Mouse (Mus musculus) midbrain, embryonic 13.5 days (tissue): Measurements from ENCODE around the gene Hvcn1. TPM values are rescaled to one million over a fixed set of nuclear protein-coding genes. Genes with fewer than 3 reads are reported as not detected.

ENCODE experiments used
- ATAC-seq: fragments of 200-750 bp; cut with Nextera tagmentation; 2 replicates; pipeline ENCODE4 v1.8.0; 2017; ENCODE audit warnings: mild to moderate bottlenecking, moderate TSS enrichment, moderate library complexity
- H3K27ac ChIP-seq: fragments of 300-500 bp; sonication (generic); 2 replicates; pipeline ENCODE4 v1.5.1; 2015; ENCODE audit warnings: inconsistent platforms, mild to moderate bottlenecking, moderate library complexity
- H3K27me3 ChIP-seq: fragments of 300-500 bp; sonication (generic); 2 replicates; pipeline ENCODE4 v1.6.1; 2015; ENCODE audit warnings: mild to moderate bottlenecking, inconsistent platforms
- H3K36me3 ChIP-seq: fragments of 300-500 bp; sonication (generic); 2 replicates; pipeline ENCODE4 v1.6.1; 2015; ENCODE audit warnings: mild to moderate bottlenecking, inconsistent platforms
- H3K4me1 ChIP-seq: fragments of 300-500 bp; sonication (generic); replicated peaks from 2 replicates; pipeline ENCODE4 v1.6.1; 2015; ENCODE audit warnings: inconsistent platforms
- H3K4me2 ChIP-seq: fragments of 300-500 bp; sonication (generic); replicated peaks from 2 replicates; pipeline ENCODE4 v1.6.1; 2015; ENCODE audit warnings: moderate library complexity, mild to moderate bottlenecking, inconsistent platforms
- H3K4me3 ChIP-seq: fragments of 300-500 bp; sonication (generic); replicated peaks from 2 replicates; pipeline ENCODE4 v1.5.1; 2015; ENCODE audit warnings: mild to moderate bottlenecking, inconsistent platforms
- H3K9ac ChIP-seq: fragments of 300-500 bp; sonication (generic); replicated peaks from 2 replicates; pipeline ENCODE4 v1.6.1; 2015; ENCODE audit warnings: mild to moderate bottlenecking, inconsistent platforms
- H3K9me3 ChIP-seq: fragments of 300-500 bp; sonication (generic); 2 replicates; pipeline ENCODE4 v1.6.1; 2016; ENCODE audit warnings: mild to moderate bottlenecking, inconsistent platforms
- WGBS: fragments of 180-500 bp; shearing (Covaris S2); methylation state at CpG from one replicate; pipeline ENCODE4 v1.1.7; 2015; 5-methylcytosine and 5-hydroxymethylcytosine counted together
- polyA plus RNA-seq: library from polyadenylated mRNA; unstranded; fragments of >200 nt; fragmentation: Nextera tagmentation; extraction: Ambion mirVana; gene quantifications from 2 replicates; pipeline ENCODE4 v1.2.1, GENCODE M21; 2015

Gene Hvcn1
- polyA plus RNA-seq, 1 experiment from 2014 or later = 4.1 TPM

DNA sequence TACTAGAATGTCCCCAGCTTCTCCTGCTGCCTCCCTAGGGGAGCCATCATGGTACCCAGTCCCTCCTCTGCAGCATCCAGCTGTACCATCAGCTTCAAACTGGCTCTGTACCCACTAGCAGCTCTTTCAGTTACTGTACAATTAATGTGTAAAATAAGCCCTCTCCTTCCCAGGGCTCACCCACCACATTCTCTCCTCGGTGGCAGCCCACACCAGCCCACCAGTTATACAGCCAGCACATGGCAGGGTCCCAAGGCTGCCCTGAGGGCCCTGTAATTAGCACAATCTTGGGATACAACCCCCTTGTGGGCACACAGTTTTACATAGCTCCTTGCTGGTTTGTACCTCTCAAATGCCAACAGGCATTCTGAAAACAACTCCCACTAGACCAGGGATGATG, 34.4 kb downstream of the Hvcn1 start:
- Histone ChIP-seq H3K27me3 (no peaks in the 10 kb centered on the region), H3K9ac (no peak overlapping the region), H3K36me3 (peaks cover 39% of the 10 kb centered on the region), H3K9me3 (no peaks in the 10 kb centered on the region), H3K4me2 (no peak overlapping the region), H3K4me1 (peaks cover 14% of the 10 kb centered on the region), H3K27ac (no peak overlapping the region), H3K4me3 (no peak overlapping the region)
- WGBS = 80% methylated on average over 1 of the region's 1 CpGs
- no peak for ATAC-seq

- 94% methylated on average over 6 of the region's 6 CpGs for WGBS
- Histone ChIP-seq H3K36me3 (peaks cover 56% of the 10 kb centered on the region), H3K9ac (0 out of 2 replicates have a peak overlapping the region, but pooled peaks have one; percentile 5), H3K4me2 (no peak overlapping the region), H3K9me3 (no peaks in the 10 kb centered on the region), H3K4me1 (peaks cover 14% of the 10 kb centered on the region), H3K27ac (no peak overlapping the region), H3K27me3 (no peaks in the 10 kb centered on the region), H3K4me3 (no peak overlapping the region)
- ATAC-seq = no peak
Measured at GRCm38 (mm10) chr5:122242521-122243123, 36.0 kb downstream of the Hvcn1 start.

DNA sequence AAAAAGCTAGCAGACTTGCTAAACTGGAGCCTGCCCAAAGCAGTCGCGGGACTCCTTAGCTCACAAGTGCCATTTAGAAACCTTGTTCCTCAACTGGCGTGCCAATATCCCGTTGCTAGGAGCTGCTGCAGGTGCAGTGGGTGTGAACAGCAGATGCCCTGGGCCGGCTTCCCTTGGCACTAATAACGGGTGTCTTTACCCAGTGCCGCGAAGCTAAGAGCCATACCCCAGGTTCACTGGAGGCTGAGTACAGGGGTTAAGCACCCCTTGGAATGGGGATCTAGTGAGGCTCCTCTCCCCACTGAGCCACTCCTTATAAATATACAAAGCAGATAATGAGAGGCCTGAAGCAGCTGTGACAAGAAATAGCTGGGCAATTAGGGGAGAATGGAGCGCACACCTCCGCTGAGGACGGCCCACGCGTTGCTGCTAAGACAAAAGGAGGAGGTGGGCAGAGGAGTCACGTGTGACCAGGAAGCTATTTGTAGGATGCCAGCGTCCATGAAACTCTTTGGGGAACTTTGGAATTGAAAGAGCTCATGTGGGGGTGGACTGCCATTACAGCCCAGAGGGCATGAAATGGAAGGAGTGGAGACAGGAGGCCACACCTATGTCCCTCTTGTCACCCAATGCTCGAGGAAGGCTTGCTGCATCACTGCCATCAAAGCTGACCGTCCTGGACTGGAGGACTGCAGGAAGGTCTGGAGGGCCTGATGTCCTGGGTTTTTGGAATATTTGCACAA, 37.3 kb downstream of the Hvcn1 start:
- H3K9ac ChIP-seq = no peak overlapping the region
- no peaks in the 10 kb centered on the region for H3K27me3 ChIP-seq
- H3K4me2 ChIP-seq = no peak overlapping the region
- no peaks in the 10 kb centered on the region for H3K9me3 ChIP-seq
- WGBS = 66% methylated on average over 17 of the region's 17 CpGs
- H3K27ac ChIP-seq = no peak overlapping the region
- 0 out of 2 replicates have a peak, but pooled peaks have one; percentile 40 for ATAC-seq
- peaks cover 69% of the 10 kb centered on the region for H3K36me3 ChIP-seq
- H3K4me3 ChIP-seq = no peak overlapping the region
- peaks cover 14% of the 10 kb centered on the region for H3K4me1 ChIP-seq

- ATAC-seq = no peak
- H3K4me2 ChIP-seq = no peak overlapping the region
- no peaks in the 10 kb centered on the region for H3K9me3 ChIP-seq
- H3K4me1 ChIP-seq = peaks cover 14% of the 10 kb centered on the region
- H3K36me3 ChIP-seq = peaks cover 66% of the 10 kb centered on the region
- 66% methylated on average over 3 of the region's 3 CpGs for WGBS
- no peak overlapping the region for H3K4me3 ChIP-seq
- H3K27me3 ChIP-seq = no peaks in the 10 kb centered on the region
- no peak overlapping the region for H3K9ac ChIP-seq
- H3K27ac ChIP-seq = 0 out of 2 replicates have a peak overlapping the region, but pooled peaks have one; percentile 35
Measured at GRCm38 (mm10) chr5:122245186-122245585, 38.6 kb downstream of the Hvcn1 start.

DNA sequence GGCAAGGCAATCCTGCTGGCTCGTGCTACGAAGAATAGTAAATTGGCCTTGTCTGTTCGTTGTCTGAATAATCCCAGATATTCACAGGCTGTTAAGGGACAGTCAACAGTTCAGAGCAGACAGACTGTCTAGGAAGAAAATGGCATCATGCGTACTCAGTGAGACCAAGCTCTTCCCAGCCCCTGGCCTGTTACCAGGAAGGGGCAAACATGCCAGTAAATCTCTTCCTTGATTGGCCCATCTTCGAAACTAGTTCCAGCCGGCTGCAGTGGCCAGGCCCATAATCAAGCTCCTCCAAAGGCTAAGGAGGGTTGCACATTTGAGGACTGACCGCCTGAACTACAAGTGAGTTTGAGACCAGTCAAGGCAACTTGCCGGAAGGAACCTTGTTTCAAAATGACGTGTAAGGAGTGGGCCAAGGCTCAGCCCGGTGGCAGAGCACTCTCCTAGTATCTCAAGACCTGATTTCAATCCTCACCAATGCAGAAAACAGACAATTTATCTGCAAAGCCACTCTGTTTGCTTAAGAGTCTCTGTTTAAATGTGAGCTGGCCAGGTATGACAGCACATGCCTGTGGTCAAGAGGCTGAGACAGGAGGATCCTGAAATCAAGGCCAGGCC, 40.1 kb downstream of the Hvcn1 start:
- WGBS = 88% methylated on average over 10 of the region's 10 CpGs
- Histone ChIP-seq H3K27me3 (no peaks in the 10 kb centered on the region), H3K4me2 (no peak overlapping the region), H3K27ac (no peak overlapping the region), H3K9me3 (no peaks in the 10 kb centered on the region), H3K4me1 (peaks cover 14% of the 10 kb centered on the region), H3K36me3 (peaks cover 67% of the 10 kb centered on the region), H3K9ac (no peak overlapping the region), H3K4me3 (no peak overlapping the region)
- no peak for ATAC-seq

DNA sequence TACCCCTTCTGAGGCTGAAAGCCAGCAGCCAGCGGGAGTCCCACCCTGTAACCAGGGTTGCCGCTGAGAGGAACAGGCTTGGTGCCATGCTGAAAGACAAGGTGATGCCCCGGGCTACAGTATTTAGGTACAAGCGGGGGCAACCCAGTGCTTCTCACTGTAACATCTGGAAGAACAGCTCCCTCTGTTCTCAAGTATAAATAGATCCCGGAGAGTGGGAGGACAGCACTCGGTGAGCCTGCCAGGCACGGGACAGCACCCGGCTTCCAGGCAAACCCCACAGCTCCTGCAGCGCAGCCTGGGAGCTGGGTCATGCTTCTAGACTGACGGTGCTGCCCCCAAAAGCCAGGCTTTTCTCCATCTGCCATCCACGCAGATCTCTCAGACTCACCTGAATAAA, 40.9 kb downstream of the Hvcn1 start:
- no peak overlapping the region for H3K4me2 ChIP-seq
- H3K4me1 ChIP-seq = peaks cover 14% of the 10 kb centered on the region
- no peaks in the 10 kb centered on the region for H3K9me3 ChIP-seq
- ATAC-seq = no peak
- no peaks in the 10 kb centered on the region for H3K27me3 ChIP-seq
- no peak overlapping the region for H3K27ac ChIP-seq
- no peak overlapping the region for H3K9ac ChIP-seq
- no peak overlapping the region for H3K4me3 ChIP-seq
- peaks cover 68% of the 10 kb centered on the region for H3K36me3 ChIP-seq
- 88% methylated on average over 11 of the region's 11 CpGs for WGBS

DNA sequence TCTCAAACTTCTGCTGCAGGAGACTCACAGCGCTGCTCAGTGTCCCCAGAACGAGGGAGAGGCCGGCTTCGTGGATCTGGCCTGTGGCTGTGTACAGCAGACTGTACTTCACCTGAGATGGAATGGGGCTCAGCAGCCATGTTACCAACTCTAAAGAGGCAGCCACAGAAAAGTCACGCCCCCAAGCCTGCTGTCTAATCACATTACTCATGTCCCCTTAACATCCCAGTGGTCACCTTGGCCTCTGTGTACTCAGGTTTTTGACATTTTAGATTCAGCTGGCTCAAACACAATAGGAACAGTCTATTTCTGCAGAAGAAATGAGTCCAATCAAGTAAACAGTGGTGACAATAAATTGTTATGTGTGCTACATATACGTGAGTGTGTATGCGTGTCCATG, 41.3 kb downstream of the Hvcn1 start:
- H3K9me3 ChIP-seq = no peaks in the 10 kb centered on the region
- peaks cover 71% of the 10 kb centered on the region for H3K36me3 ChIP-seq
- H3K4me1 ChIP-seq = peaks cover 14% of the 10 kb centered on the region
- 95% methylated on average over 7 of the region's 7 CpGs for WGBS
- no peak overlapping the region for H3K4me2 ChIP-seq
- no peak overlapping the region for H3K4me3 ChIP-seq
- H3K27me3 ChIP-seq = no peaks in the 10 kb centered on the region
- no peak overlapping the region for H3K9ac ChIP-seq
- H3K27ac ChIP-seq = no peak overlapping the region
- ATAC-seq = no peak

- Histone ChIP-seq H3K9me3 (no peaks in the 10 kb centered on the region), H3K4me1 (peaks cover 8% of the 10 kb centered on the region), H3K27me3 (no peaks in the 10 kb centered on the region), H3K27ac (no peak overlapping the region), H3K4me2 (no peak overlapping the region), H3K4me3 (no peak overlapping the region), H3K36me3 (peaks cover 77% of the 10 kb centered on the region), H3K9ac (no peak overlapping the region)
- 93% methylated on average over 4 of the region's 4 CpGs for WGBS
- ATAC-seq = no peak
Measured at GRCm38 (mm10) chr5:122249281-122249680, 42.7 kb downstream of the Hvcn1 start.

DNA sequence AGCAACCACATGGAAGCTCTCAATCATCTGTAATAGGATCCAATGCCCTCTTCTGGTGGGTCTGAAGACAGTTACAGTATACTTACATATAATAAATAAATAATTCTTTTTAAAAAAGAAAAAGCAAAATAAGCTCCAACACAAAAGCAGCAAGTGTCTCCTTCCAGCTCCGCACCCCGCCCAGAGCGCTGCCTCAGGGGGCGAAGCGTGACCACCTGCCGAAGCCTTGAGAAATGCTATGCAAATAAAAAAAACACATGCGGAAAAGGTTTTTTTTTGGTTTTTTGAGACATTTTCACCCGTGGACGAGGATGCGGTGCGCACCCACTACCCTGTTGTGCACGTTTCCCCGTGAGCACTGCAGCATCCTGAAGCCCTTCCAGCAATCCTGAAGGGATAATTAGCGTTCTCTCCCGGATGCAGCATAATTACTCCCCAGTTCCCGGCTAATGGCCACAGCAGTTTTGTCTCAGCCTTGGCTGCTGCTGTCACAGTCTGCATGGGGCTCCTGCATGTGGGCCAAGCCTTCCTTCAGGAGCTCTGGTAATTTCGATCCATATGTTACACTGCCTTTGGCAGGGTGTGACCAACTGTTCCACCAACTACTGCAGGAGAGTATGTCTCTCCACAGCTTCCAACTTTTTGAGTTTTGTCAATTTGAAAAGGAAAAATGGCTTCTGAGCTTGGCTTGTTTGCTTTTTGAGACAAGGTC, 45.4 kb downstream of the Hvcn1 start:
- Histone ChIP-seq H3K27ac (no peak overlapping the region), H3K27me3 (no peaks in the 10 kb centered on the region), H3K4me3 (no peak overlapping the region), H3K36me3 (peaks cover 86% of the 10 kb centered on the region), H3K9me3 (no peaks in the 10 kb centered on the region), H3K9ac (no peak overlapping the region), H3K4me2 (no peak overlapping the region), H3K4me1 (no peaks in the 10 kb centered on the region)
- WGBS = 92% methylated on average over 17 of the region's 17 CpGs
- no peak for ATAC-seq

DNA sequence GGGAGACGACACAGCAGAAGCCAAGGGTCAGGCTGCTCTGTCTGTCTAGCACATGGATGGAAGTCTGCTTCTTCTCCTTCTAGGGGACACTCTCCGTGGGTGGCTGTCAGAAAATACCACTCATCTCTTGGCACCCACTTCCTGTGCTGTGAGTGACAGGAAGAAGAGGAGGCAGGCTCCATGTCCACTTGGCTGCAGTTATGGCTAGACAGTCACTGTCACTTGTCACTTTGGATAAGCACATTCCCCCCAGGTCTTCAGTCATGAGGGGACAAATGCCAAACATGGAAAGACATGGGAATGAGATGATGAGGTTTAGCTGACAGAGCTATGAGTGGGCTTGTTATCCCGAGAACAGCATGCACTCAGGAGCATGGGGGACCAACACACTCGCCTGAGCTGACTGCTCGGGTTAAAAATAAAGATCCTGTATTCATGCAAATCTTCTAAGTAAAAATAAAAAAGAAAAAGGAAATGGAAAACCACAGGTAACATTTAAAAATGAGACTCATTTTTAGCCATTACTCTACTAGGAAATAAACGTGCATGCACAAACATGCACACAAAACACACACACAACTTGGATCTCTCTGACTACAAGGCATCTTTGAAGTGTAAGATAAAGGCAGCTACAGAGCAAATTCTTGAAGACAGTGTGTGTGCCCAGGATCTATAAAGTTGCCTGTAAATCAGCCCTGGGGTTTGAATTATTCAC, 51.6 kb downstream of the Hvcn1 start:
- Histone ChIP-seq H3K4me2 (no peak overlapping the region), H3K9me3 (no peaks in the 10 kb centered on the region), H3K27ac (no peak overlapping the region), H3K36me3 (peaks cover 60% of the 10 kb centered on the region), H3K27me3 (no peaks in the 10 kb centered on the region), H3K4me1 (peaks cover 28% of the 10 kb centered on the region), H3K4me3 (no peak overlapping the region), H3K9ac (no peak overlapping the region)
- 88% methylated on average over 6 of the region's 6 CpGs for WGBS
- no peak for ATAC-seq

GRCm38 (mm10) chr5:122262104-122262503, 55.5 kb downstream of the Hvcn1 start:
- WGBS = 58% methylated on average over 7 of the region's 7 CpGs
- Histone ChIP-seq H3K27me3 (no peaks in the 10 kb centered on the region), H3K9ac (no peak overlapping the region), H3K36me3 (peaks cover 28% of the 10 kb centered on the region), H3K27ac (no peak overlapping the region), H3K4me2 (no peak overlapping the region; the same call in 1 of the 2 replicates), H3K4me3 (no peak overlapping the region), H3K4me1 (peaks cover 35% of the 10 kb centered on the region), H3K9me3 (no peaks in the 10 kb centered on the region)
- no peak for ATAC-seq
